Mouse (Mus musculus) stomach, postnatal 0 days (tissue): ENCODE results near the gene Egln2. TPM values are rescaled to one million over a fixed set of nuclear protein-coding genes. Genes with fewer than 3 reads are reported as not detected.
A peak's percentile ranks its signal among the peaks of the same experiment; 100 is the strongest.

Source experiments
- ATAC-seq: fragments of 200-750 bp; cut with Nextera tagmentation; 2 replicates; pipeline ENCODE4 v1.8.0; 2017; ENCODE audit not compliant: low FRiP score, low TSS enrichment
- DNase-seq: peaks from one replicate; pipeline ENCODE4 v3.0.0-alpha.2; 2016; ENCODE audit warnings: low spot score
- H3K27ac ChIP-seq: fragments of 300-500 bp; sonication (generic); replicated peaks from 2 replicates; pipeline ENCODE4 v1.5.1; 2014; ENCODE audit warnings: mild to moderate bottlenecking, control low read depth
- H3K27me3 ChIP-seq: fragments of 300-500 bp; sonication (generic); 2 replicates; pipeline ENCODE4 v1.6.1; 2014; ENCODE audit warnings: low read length; ENCODE audit not compliant: control insufficient read depth, insufficient read depth
- H3K36me3 ChIP-seq: fragments of 300-500 bp; sonication (generic); 2 replicates; pipeline ENCODE4 v1.6.1; 2014; ENCODE audit warnings: low read length, mixed read lengths; ENCODE audit not compliant: control insufficient read depth, insufficient read depth
- H3K4me1 ChIP-seq: fragments of 300-500 bp; sonication (generic); replicated peaks from 2 replicates; pipeline ENCODE4 v1.6.1; 2014; ENCODE audit warnings: antibody characterized with exemption; ENCODE audit not compliant: control insufficient read depth, insufficient read depth
- H3K4me2 ChIP-seq: fragments of 300-500 bp; sonication (generic); replicated peaks from 2 replicates; pipeline ENCODE4 v1.6.1; 2014; ENCODE audit warnings: low read depth, mild to moderate bottlenecking, control low read depth, moderate library complexity
- H3K4me3 ChIP-seq: fragments of 300-500 bp; sonication (generic); 2 replicates; pipeline ENCODE4 v1.5.1; 2014; ENCODE audit warnings: low read depth, low read length, control low read depth
- H3K9ac ChIP-seq: fragments of 300-500 bp; sonication (generic); 2 replicates; pipeline ENCODE4 v1.6.1; 2014; ENCODE audit warnings: mild to moderate bottlenecking, low read length, control low read depth, mixed read lengths
- H3K9me3 ChIP-seq: fragments of 300-500 bp; sonication (generic); 2 replicates; pipeline ENCODE4 v1.6.1; 2016; ENCODE audit warnings: low read length; ENCODE audit not compliant: control insufficient read depth
- CTCF ChIP-seq: IDR thresholded peaks from 2 replicates; pipeline ENCODE4 v1.5.1; 2016; ENCODE audit warnings: antibody characterized with exemption, low read depth, mild to moderate bottlenecking, moderate library complexity
- EP300 ChIP-seq: optimal IDR thresholded peaks from 2 replicates; pipeline ENCODE3; 2016; ENCODE audit warnings: antibody characterized with exemption
- WGBS: fragments of 180-500 bp; shearing (Covaris S2); extraction: QIAGEN DNeasy Blood & Tissue Kit; methylation state at CpG from one replicate; pipeline ENCODE4 v1.1.7; 2014; 5-methylcytosine and 5-hydroxymethylcytosine counted together
- polyA plus RNA-seq: library from polyadenylated mRNA; unstranded; fragments of >200 nt; fragmentation: Nextera tagmentation; extraction: Ambion mirVana; gene quantifications from 2 replicates; pipeline ENCODE4 v1.2.1, GENCODE M21; 2015

Egln2 gene
- polyA plus RNA-seq, 1 experiment from 2014 or later = 51.0 TPM

DNA sequence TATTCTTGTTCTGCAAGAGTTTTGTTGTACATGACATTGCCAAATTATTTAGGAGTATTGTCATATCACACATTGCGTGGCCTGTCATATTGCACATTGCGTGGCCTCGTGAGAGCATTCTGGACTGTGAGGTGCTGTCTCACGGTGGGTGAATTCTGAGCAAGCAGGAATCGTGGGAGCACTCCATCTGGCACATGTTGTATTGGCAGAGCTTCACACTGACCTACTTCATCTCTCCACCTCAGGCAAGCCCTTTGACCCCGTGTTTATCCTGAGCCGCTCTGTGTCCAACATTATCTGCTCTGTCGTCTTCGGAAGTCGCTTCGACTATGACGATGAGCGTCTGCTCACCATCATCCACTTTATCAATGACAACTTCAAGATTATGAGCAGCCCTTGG is 37.7 kb downstream of the Egln2 start:
- H3K4me1 ChIP-seq = no peaks in the 10 kb centered on the region
- no peak overlapping the region for H3K27ac ChIP-seq
- TF ChIP-seq EP300 (no peak), CTCF (no peak)
- H3K4me3 ChIP-seq = no peak overlapping the region
- H3K4me2 ChIP-seq = no peak overlapping the region
- ATAC-seq = no peak
- no peak overlapping the region for H3K9ac ChIP-seq
- no peaks in the 10 kb centered on the region for H3K36me3 ChIP-seq
- H3K27me3 ChIP-seq = no peaks in the 10 kb centered on the region
- no peak for DNase-seq
- 59% methylated on average over 13 of the region's 13 CpGs for WGBS
- no peaks in the 10 kb centered on the region for H3K9me3 ChIP-seq

DNA sequence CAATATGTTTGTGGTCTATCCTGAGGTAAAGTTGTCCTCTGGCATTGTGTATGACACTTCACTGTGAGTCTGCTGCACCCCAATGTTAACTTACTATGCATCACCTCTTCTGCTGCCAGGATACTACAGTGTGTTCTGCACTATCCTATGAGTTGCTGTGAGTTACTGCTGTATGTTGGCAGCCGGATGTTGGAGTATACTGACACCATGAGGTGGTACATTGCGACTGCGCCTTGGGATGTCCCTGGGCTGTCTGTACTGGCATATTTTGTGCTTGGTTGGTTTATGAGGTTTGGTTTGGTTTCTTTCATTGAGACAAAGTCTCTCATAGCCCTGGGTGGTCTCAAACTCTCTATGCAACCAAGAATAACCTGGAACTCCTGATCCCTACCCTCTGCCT is 38.4 kb downstream of the Egln2 start:
- peak; percentile 61 for DNase-seq
- no peak overlapping the region for H3K9ac ChIP-seq
- no peak overlapping the region for H3K27ac ChIP-seq
- no peak overlapping the region for H3K4me3 ChIP-seq
- ATAC-seq = peak; percentile 79
- no peaks in the 10 kb centered on the region for H3K36me3 ChIP-seq
- H3K4me1 ChIP-seq = no peaks in the 10 kb centered on the region
- no peaks in the 10 kb centered on the region for H3K27me3 ChIP-seq
- 52% methylated on average over 3 of the region's 3 CpGs for WGBS
- no peak overlapping the region for H3K4me2 ChIP-seq
- TF ChIP-seq CTCF (peak; percentile 89), EP300 (no peak)
- H3K9me3 ChIP-seq = no peaks in the 10 kb centered on the region

DNA sequence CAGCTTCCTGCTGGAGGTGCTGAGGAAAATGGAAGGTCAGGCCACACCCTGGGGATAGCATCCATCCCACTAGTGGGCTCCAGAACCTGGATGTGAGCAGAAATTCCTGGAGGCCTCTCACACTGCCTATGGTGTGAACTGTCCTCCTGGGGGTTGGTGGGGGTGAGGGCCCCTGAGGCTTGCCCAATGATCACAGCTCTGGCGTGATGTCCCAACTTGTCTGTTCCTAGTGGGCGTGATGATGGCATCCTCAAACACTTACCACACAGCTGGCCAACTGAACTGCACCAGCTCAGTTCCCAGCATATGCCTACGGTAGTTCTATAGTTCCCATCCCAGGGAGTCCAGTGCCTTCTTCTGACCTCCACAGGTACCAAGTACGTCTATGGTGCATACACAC is 41.6 kb downstream of the Egln2 start:
- Histone ChIP-seq H3K9ac (no peak overlapping the region), H3K4me3 (no peak overlapping the region), H3K4me1 (no peaks in the 10 kb centered on the region), H3K36me3 (no peaks in the 10 kb centered on the region), H3K27me3 (no peaks in the 10 kb centered on the region), H3K27ac (no peak overlapping the region), H3K4me2 (no peak overlapping the region), H3K9me3 (no peaks in the 10 kb centered on the region)
- TF ChIP-seq CTCF (no peak), EP300 (no peak)
- ATAC-seq (no peak), DNase-seq (no peak)
- 83% methylated on average over 4 of the region's 4 CpGs for WGBS

DNA sequence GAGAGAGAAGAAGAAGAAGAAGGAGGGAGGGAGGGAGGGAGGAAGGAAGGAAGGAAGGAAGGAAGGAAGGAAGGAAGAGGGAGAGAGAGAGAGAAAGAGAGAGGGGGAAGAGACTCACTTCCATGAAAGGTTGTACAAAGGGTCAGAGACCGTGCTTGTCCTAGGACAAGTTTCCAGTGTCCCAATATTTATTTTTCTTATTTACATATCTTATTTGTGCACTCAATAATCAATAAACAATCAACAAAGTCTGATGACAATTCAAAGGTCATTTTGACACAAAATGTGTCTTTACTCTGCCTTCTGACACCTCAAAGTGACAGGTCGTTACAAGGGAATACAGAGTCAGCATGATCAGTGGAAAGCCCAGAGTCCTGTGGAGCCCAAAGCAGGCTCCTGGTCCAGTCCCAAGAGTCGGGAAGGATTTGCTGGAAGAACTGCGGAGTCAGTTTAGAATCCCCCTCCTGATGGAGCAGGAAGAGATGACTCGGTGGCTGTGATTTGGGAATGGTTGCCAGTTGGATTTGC is 42.2 kb downstream of the Egln2 start:
- Histone ChIP-seq H3K9me3 (no peaks in the 10 kb centered on the region), H3K4me1 (no peaks in the 10 kb centered on the region), H3K27ac (no peak overlapping the region), H3K4me3 (no peak overlapping the region), H3K9ac (no peak overlapping the region), H3K36me3 (no peaks in the 10 kb centered on the region), H3K27me3 (no peaks in the 10 kb centered on the region), H3K4me2 (no peak overlapping the region)
- ATAC-seq (no peak), DNase-seq (no peak)
- WGBS = 62% methylated on average over 5 of the region's 5 CpGs
- TF ChIP-seq EP300 (no peak), CTCF (no peak)

DNA sequence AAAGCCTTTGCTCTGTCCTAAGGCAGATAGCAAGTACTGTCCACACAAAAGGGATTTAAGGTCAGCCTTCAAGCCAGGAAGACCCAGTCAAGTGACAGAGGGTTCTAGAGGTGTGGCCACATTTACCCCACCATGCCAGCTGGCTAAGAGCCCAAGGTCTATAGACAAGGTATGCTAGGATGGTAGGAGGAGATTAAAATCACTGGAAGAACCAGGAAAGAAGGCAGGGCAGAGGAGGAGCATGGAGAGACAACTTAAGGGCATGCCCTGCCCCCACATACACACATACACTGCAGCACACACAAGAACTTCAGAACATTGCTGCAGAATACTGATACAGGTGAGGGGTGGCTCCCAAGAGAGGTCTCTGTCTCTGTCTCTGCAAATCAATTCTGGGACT is 46.9 kb downstream of the Egln2 start, which contains the start of gene Cyp2f2:
Gene Cyp2f2, plus strand, starts transcription at position 234 of the 400 bp plus-strand sequence.
- no peak for DNase-seq
- no peak within 1 kb of the TSS; the same call in 1 of the 2 replicates for H3K27ac ChIP-seq
- TF ChIP-seq CTCF (no peak), EP300 (no peak)
- ATAC-seq = 0 out of 2 replicates have a peak, but pooled peaks have one; percentile 18
- peak within 1 kb of the TSS; percentile 17; the same call in 1 of the 2 replicates for H3K4me3 ChIP-seq
- no peak within 1 kb of the TSS for H3K9ac ChIP-seq
- peak within 1 kb of the TSS; percentile 25; the same call in 1 of the 2 replicates for H3K4me2 ChIP-seq
- H3K9me3 ChIP-seq = no peaks in the 10 kb centered on the region
- H3K36me3 ChIP-seq = no peaks in the 10 kb centered on the region
- H3K27me3 ChIP-seq = no peaks in the 10 kb centered on the region
- no peaks in the 10 kb centered on the region for H3K4me1 ChIP-seq

DNA sequence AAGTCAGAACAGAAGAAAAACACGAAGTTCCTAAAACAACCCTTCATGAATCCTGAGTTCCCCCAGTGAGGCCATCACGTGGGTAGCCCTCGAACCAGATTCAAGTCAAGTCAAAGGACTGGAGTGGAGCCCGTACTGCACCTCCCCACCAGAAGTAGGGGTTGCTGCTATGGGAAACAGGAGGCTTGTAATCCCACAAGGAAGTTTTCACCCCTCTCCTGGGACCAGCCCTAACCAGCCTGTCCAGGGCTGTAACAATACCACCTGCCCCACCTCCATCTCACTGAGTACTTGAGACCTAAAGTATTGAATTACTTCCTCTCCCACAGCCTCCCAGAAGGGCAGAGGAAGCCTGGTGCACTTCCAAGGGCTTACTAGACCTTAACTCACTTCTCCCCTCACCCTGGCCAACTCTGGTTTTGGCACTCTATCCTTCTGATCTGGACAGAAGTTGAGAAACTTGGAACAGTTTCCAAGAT is 48.5 kb downstream of the Egln2 start:
- DNase-seq (no peak), ATAC-seq (peak; percentile 60)
- Histone ChIP-seq H3K4me2 (no peak overlapping the region), H3K4me3 (no peak overlapping the region), H3K9ac (no peak overlapping the region), H3K9me3 (no peaks in the 10 kb centered on the region), H3K36me3 (no peaks in the 10 kb centered on the region), H3K4me1 (no peaks in the 10 kb centered on the region), H3K27ac (peak overlapping the region; percentile 63), H3K27me3 (no peaks in the 10 kb centered on the region)
- TF ChIP-seq CTCF (no peak), EP300 (peak; percentile 60)
- WGBS = 46% methylated on average over 4 of the region's 4 CpGs
